Mouse (Mus musculus) left cerebral cortex, postnatal 14 days (tissue): ENCODE data around the gene Igfbp2. TPM values are rescaled to one million over a fixed set of nuclear protein-coding genes. Genes with fewer than 3 reads are reported as not detected.

Experiments
- DNase-seq, 2 experiments: peaks; one replicate each; pipeline ENCODE4 v3.0.0; 2021 to 2022; ENCODE audit warnings: low spot score in 2 of 2, mixed read lengths in 1 of 2
- intact Hi-C: fragments of 180-260 bp; cut with DNase I; formaldehyde crosslinking; loops from one replicate; pipeline ENCODE4 v1.15.1; 2025
- total RNA-seq, 2 experiments: library from RNA; stranded (reverse); gene quantifications; 2 replicates each; pipeline ENCODE4 v1.2.3; 2021

The Igfbp2 gene
- total RNA-seq, 2 experiments from 2014 or later = 102 to 116 TPM

GRCm38 (mm10) chr1:72865900-72866299 is 41.6 kb downstream of the Igfbp2 start:
- peak; percentile 70 to 83 for DNase-seq
- intact Hi-C loops = no loop called here

- DNase-seq = no peak
- intact Hi-C loops = no loop called here
Measured at GRCm38 (mm10) chr1:72866417-72866816, 42.1 kb downstream of the Igfbp2 start.

GRCm38 (mm10) chr1:72867346-72867745 is 43.0 kb downstream of the Igfbp2 start:
- intact Hi-C loops = no loop called here
- no peak for DNase-seq

- intact Hi-C loops = no loop called here
- DNase-seq = no peak
Measured at GRCm38 (mm10) chr1:72868429-72869215, 44.3 kb downstream of the Igfbp2 start.

GRCm38 (mm10) chr1:72869275-72869674 is 45.0 kb downstream of the Igfbp2 start:
- intact Hi-C loops = no loop called here
- no peak for DNase-seq

- intact Hi-C loops = loop anchor here (10.0 kb wide), 2 partner anchors 515 to 665 kb away; no protein-coding TSS in a partner anchor
- DNase-seq = peak; percentile 51 to 56
Measured at GRCm38 (mm10) chr1:72869681-72870614, 45.6 kb downstream of the Igfbp2 start.

GRCm38 (mm10) chr1:72870615-72871336 is 46.5 kb downstream of the Igfbp2 start:
- intact Hi-C loops = loop anchor here (10.0 kb wide), 2 partner anchors 514 to 664 kb away; no protein-coding TSS in a partner anchor
- peak; percentile 91 to 95 for DNase-seq

GRCm38 (mm10) chr1:72871337-72871696 is 47.0 kb downstream of the Igfbp2 start:
- no peak for DNase-seq
- intact Hi-C loops = loop anchor here (10.0 kb wide), 2 partner anchors 513 to 663 kb away; no protein-coding TSS in a partner anchor

- intact Hi-C loops = loop anchor here (10.0 kb wide), 2 partner anchors 513 to 663 kb away; no protein-coding TSS in a partner anchor
- peak; percentile 71 to 90 for DNase-seq
Measured at GRCm38 (mm10) chr1:72871697-72872411, 47.6 kb downstream of the Igfbp2 start.

- intact Hi-C loops = loop anchor here (10.0 kb wide), 2 partner anchors 512 to 662 kb away; no protein-coding TSS in a partner anchor
- peak; percentile 77 to 84 for DNase-seq
Measured at GRCm38 (mm10) chr1:72872521-72872920, 48.2 kb downstream of the Igfbp2 start.

- intact Hi-C loops = loop anchor here (10.0 kb wide), 2 partner anchors 512 to 662 kb away; no protein-coding TSS in a partner anchor
Measured at GRCm38 (mm10) chr1:72873078-72873477, 48.8 kb downstream of the Igfbp2 start.

GRCm38 (mm10) chr1:72873511-72874286 is 49.4 kb downstream of the Igfbp2 start:
- peak; percentile 66 to 74 for DNase-seq
- intact Hi-C loops = loop anchor here (10.0 kb wide), 2 partner anchors 511 to 661 kb away; no protein-coding TSS in a partner anchor

More at GRCm38 (mm10) chr1:72873078-72873477, 48.8 kb downstream of the Igfbp2 start:
- no peak for DNase-seq

- peak; percentile 74 to 77 for DNase-seq
- intact Hi-C loops = loop anchor here (5.0 to 10.0 kb wide), 3 partner anchors 398 to 660 kb away; no protein-coding TSS in a partner anchor
Measured at GRCm38 (mm10) chr1:72874287-72875211, 50.2 kb downstream of the Igfbp2 start, which contains the start of gene Igfbp5. Gene Igfbp5 (minus strand): TSS chr1:72874884.

GRCm38 (mm10) chr1:72875708-72876107 is 51.4 kb downstream of the Igfbp2 start:
- no peak for DNase-seq
- intact Hi-C loops = loop anchor here (2.0 to 10.0 kb wide), 4 partner anchors 397 to 951 kb away; no protein-coding TSS in a partner anchor

GRCm38 (mm10) chr1:72876111-72876510 is 51.8 kb downstream of the Igfbp2 start:
- peak; percentile 47 to 54 for DNase-seq
- intact Hi-C loops = loop anchor here (2.0 to 10.0 kb wide), 4 partner anchors 396 to 951 kb away; no protein-coding TSS in a partner anchor

- intact Hi-C loops = loop anchor here (1.0 to 10.0 kb wide), 5 partner anchors 394 to 949 kb away; no protein-coding TSS in a partner anchor
- peak; percentile 73 to 79 for DNase-seq
Measured at GRCm38 (mm10) chr1:72877892-72878291, 53.6 kb downstream of the Igfbp2 start.
